Mouse (Mus musculus) lung, adult 2 months (tissue): Measurements from ENCODE around the gene Asic2.

Experiments used
- CTCF ChIP-seq: fragments of 200-500 bp; IDR thresholded peaks from 2 replicates; pipeline ENCODE4 v1.5.1; 2011; ENCODE audit warnings: mild to moderate bottlenecking, low read length, control low read depth; ENCODE audit not compliant: insufficient read depth
- POLR2A ChIP-seq: fragments of 200-500 bp; IDR thresholded peaks from 2 replicates; pipeline ENCODE4 v1.6.1; 2011; ENCODE audit warnings: low read depth, mild to moderate bottlenecking, control low read depth, low read length, borderline replicate concordance; ENCODE audit errors: extremely low read depth

DNA sequence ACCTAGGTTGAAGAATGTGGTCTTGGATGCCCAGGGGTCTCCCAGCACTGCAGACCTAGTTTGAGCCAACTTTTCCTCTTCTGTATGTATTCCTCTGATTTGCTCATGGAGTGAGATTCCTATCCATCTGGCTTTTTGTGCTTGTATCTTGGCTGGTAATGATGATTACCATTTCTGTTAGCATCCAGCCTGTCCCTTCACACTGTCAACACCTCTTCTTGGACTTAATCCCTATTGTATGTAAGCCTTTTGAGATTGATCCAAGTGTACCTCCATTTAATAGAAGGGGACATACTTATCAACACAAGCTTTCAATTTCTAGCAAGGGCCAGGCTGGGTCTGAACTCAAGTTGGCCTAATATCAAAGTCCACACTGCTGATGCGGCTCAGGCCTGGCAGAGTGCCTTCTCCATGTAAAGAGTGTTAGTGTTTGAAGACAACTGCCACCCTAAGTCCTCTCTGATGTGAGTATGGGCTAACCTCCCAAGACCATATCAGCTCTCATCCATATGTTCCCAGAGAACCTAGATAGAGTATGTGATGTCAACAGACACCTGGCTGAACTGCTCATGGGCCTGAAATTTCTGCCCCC lies 479.0 kb downstream of the Asic2 start:
- TF ChIP-seq CTCF (no peak), POLR2A (no peak)
